Mouse (Mus musculus): Measurements from ENCODE around the gene Coq5. TPM values are rescaled to one million over a fixed set of nuclear protein-coding genes. Genes with fewer than 3 reads are reported as not detected.

Gene Coq5
- total RNA-seq, 2 experiments from 2014 or later = 86.7 to 87.0 TPM

GRCm38 (mm10) chr5:115262502-115263291, 16.8 kb upstream of the Coq5 start:
- DNase-seq = no peak
- intact Hi-C loops (cut with DNase I) = no loop called here

GRCm38 (mm10) chr5:115266340-115266739, 13.1 kb upstream of the Coq5 start:
- intact Hi-C loops (cut with DNase I) = no loop called here

GRCm38 (mm10) chr5:115266787-115267468, 12.5 kb upstream of the Coq5 start:
- intact Hi-C loops (cut with DNase I) = no loop called here
- no peak for DNase-seq

More at GRCm38 (mm10) chr5:115266340-115266739, 13.1 kb upstream of the Coq5 start:
- no peak for DNase-seq

- intact Hi-C loops (cut with DNase I) = no loop called here
- DNase-seq = no peak
Observed at GRCm38 (mm10) chr5:115267469-115268045, 11.9 kb upstream of the Coq5 start.

- intact Hi-C loops (cut with DNase I) = no loop called here
- DNase-seq = no peak
Observed at GRCm38 (mm10) chr5:115268266-115268665, 11.2 kb upstream of the Coq5 start.

- no peak for DNase-seq
- intact Hi-C loops (cut with DNase I) = loop anchor here (5.0 kb wide), 1 partner anchor 33 kb away; the partner anchor contains the start of gene Pop5
Observed at GRCm38 (mm10) chr5:115269969-115270368, 9.5 kb upstream of the Coq5 start.

- intact Hi-C loops (cut with DNase I) = loop anchor here (5.0 kb wide), 1 partner anchor 35 kb away; the partner anchor contains the start of gene Pop5
- DNase-seq = peak in 1 of 2 experiments; percentile 41
Observed at GRCm38 (mm10) chr5:115271931-115272811, 7.3 kb upstream of the Coq5 start.

- intact Hi-C loops (cut with DNase I) = loop anchor here (5.0 kb wide), 1 partner anchor 36 kb away; the partner anchor contains the start of gene Pop5
- peak; percentile 94 to 99 for DNase-seq
Observed at GRCm38 (mm10) chr5:115272812-115273548, 6.5 kb upstream of the Coq5 start, which contains the start of gene Rnf10. Gene Rnf10, minus strand, starts transcription at chr5:115272898.

GRCm38 (mm10) chr5:115273549-115274135, 5.8 kb upstream of the Coq5 start:
- intact Hi-C loops (cut with DNase I) = loop anchor here (5.0 kb wide), 1 partner anchor 36 kb away; the partner anchor contains the start of gene Pop5
- no peak for DNase-seq

- intact Hi-C loops (cut with DNase I) = loop anchor here (5.0 kb wide), 1 partner anchor 37 kb away; the partner anchor contains the start of gene Pop5
- DNase-seq = no peak
Observed at GRCm38 (mm10) chr5:115274353-115274752, 5.1 kb upstream of the Coq5 start.

- intact Hi-C loops (cut with DNase I) = loop anchor here (5.0 kb wide), 2 partner anchors 37 to 73 kb away; partner anchors contain the start of genes Cox6a1 and Pop5
- DNase-seq = no peak
Observed at GRCm38 (mm10) chr5:115274771-115275170, 4.7 kb upstream of the Coq5 start.

- no peak for DNase-seq
- intact Hi-C loops (cut with DNase I) = loop anchor here (5.0 kb wide), 1 partner anchor 71 kb away; the partner anchor contains the start of gene Cox6a1
Observed at GRCm38 (mm10) chr5:115275998-115276397, 3.5 kb upstream of the Coq5 start.

- intact Hi-C loops (cut with DNase I) = loop anchor here (5.0 kb wide), 1 partner anchor 69 kb away; the partner anchor contains the start of gene Cox6a1
Observed at GRCm38 (mm10) chr5:115278053-115278452, 1.4 kb upstream of the Coq5 start.

GRCm38 (mm10) chr5:115278785-115279184, 681 bp upstream of the Coq5 start:
- no peak for DNase-seq
- intact Hi-C loops (cut with DNase I) = loop anchor here (5.0 kb wide), 1 partner anchor 69 kb away; the partner anchor contains the start of gene Cox6a1

More at GRCm38 (mm10) chr5:115278053-115278452, 1.4 kb upstream of the Coq5 start:
- no peak for DNase-seq

GRCm38 (mm10) chr5:115280050-115280687, 703 bp downstream of the Coq5 start:
- intact Hi-C loops (cut with DNase I) = no loop called here
- DNase-seq = no peak

GRCm38 (mm10) chr5:115284735-115285134, 5.3 kb downstream of the Coq5 start:
- intact Hi-C loops (cut with DNase I) = no loop called here

GRCm38 (mm10) chr5:115294173-115294572, 14.7 kb downstream of the Coq5 start:
- intact Hi-C loops (cut with DNase I) = no loop called here
- no peak for DNase-seq

More at GRCm38 (mm10) chr5:115284735-115285134, 5.3 kb downstream of the Coq5 start:
- no peak for DNase-seq

GRCm38 (mm10) chr5:115296347-115296746, 16.9 kb downstream of the Coq5 start:
- intact Hi-C loops (cut with DNase I) = loop anchor here (2.0 kb wide), 1 partner anchor 48 kb away; no protein-coding TSS in a partner anchor

More at GRCm38 (mm10) chr5:115296347-115296746, 16.9 kb downstream of the Coq5 start:
- no peak for DNase-seq

All from gastrocnemius, postnatal 36 days (tissue).